Mouse (Mus musculus) embryonic fibroblast, embryonic 13.5 days (primary cell): Measurements from ENCODE around the gene Bves.

Experiments used
- CTCF ChIP-seq: IDR thresholded peaks from 2 replicates; pipeline ENCODE4 v1.5.1; 2011; ENCODE audit warnings: mild to moderate bottlenecking, control low read depth, low read length, moderate library complexity, borderline replicate concordance; ENCODE audit not compliant: insufficient read depth
- POLR2A ChIP-seq: IDR thresholded peaks from 2 replicates; pipeline ENCODE4 v1.6.1; 2011; ENCODE audit warnings: low read depth, mild to moderate bottlenecking, control low read depth, low read length, moderate library complexity

GRCm38 (mm10) chr10:45311624-45312023 is 23.9 kb upstream of the Bves start:
- TF ChIP-seq POLR2A, result no peak
- no peak for TF ChIP-seq CTCF
